Mouse (Mus musculus): Measurements from ENCODE around the gene Akap5. TPM values are rescaled to one million over a fixed set of nuclear protein-coding genes. Genes with fewer than 3 reads are reported as not detected.

Akap5 gene
- total RNA-seq, 2 experiments from 2014 or later = 2.2 to 3.5 TPM

Other genes starting within 250 kb of the Akap5 start
- not detected for gene Esr2, start 147.6 kb upstream of the Akap5 start, total RNA-seq (2021)
- gene Tex21, start 78.1 kb upstream of the Akap5 start, total RNA-seq (2021) = not detected
- gene Mthfd1, start 69.6 kb upstream of the Akap5 start, total RNA-seq (2021) = 10 to 100 TPM; 29.4 to 29.7 TPM
- gene Zbtb25, start 44.7 kb downstream of the Akap5 start, total RNA-seq (2021) = 1 to 10 TPM; 7.5 to 8.3 TPM
- gene Zbtb1, start 45.4 kb downstream of the Akap5 start, total RNA-seq (2021) = 1 to 10 TPM; 5.0 to 5.2 TPM
- 10 to 100 TPM in 1 of 2 experiments, 1 to 10 TPM in 1; 9.7 to 10.7 TPM for gene Hspa2, start 79.3 kb downstream of the Akap5 start, total RNA-seq (2021)
- under 1 TPM; 0.24 to 0.78 TPM for gene Ppp1r36, start 92.6 kb downstream of the Akap5 start, total RNA-seq (2021)
- 10 to 100 TPM; 19.1 to 20.4 TPM for gene Plekhg3, start 206.0 kb downstream of the Akap5 start, total RNA-seq (2021)

Data from heart, postnatal 14 days (tissue).